Mouse (Mus musculus): ENCODE results near the gene D1Pas1.

GRCm38 (mm10) chr1:186977801-186978200 lies 10.6 kb downstream of the D1Pas1 start:
- TF ChIP-seq CTCF (IDR thresholded peaks at IDR 0.05; ENCODE audit: control insufficient read depth, insufficient read depth, insufficient replicate concordance, low read depth, low read length) (no peak), POLR2A (IDR thresholded peaks at IDR 0.05; ENCODE audit: control insufficient read depth, low read depth, low read length) (no peak)

Data from testis, adult 2 months (tissue).